Mouse (Mus musculus): ENCODE measurements around the gene Ifrd1. TPM values are rescaled to one million over a fixed set of nuclear protein-coding genes. Genes with fewer than 3 reads are reported as not detected.
"Not testable (repeated sequence)": the region's sequence is repeated elsewhere in the genome, so short reads cannot be mapped to it uniquely, and the experiment has no call there.

The Ifrd1 gene
- polyA plus RNA-seq (2012; rRNA removed) = 49.8 and 63.7 TPM in 2 replicates

DNA sequence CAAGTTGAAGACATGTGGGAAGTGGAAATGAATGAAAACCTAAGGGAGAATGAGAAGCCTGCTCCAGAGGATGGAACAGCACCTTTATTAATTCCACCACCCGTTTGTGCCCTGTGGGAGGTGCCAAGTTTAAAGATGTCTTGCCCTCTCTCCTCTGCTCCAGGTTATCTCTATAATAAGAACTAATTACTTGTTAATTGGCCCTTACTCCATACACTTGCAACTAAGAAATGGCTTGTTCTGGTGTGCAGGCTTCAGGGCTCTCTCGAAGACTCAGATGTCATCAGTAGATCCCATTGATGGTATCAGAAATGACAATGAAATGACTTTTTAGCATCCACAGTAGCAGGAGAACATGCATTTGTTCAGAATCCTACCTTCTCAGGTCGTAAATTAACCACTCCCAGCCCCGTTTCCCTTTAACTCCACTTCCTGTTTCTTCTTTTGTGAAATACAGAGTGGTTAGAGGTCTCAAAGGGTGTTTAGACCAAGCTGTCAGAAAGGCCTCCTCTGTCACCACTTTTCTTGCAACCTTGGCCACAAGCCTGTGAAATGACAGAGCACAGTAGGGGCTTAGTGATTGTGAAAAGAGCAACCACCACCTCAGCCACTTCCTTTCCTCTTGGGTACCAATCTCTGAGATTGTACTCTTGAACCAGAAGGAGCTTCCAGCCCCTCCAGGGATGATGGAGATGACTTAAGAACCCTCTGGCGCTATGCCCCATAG lies at the start of gene Ifrd1:
TSS of gene Ifrd1 (minus strand) at position 51 of the 727 bp plus-strand sequence.
- no peak for DNase-seq (ENCODE audit: low spot score)

DNA sequence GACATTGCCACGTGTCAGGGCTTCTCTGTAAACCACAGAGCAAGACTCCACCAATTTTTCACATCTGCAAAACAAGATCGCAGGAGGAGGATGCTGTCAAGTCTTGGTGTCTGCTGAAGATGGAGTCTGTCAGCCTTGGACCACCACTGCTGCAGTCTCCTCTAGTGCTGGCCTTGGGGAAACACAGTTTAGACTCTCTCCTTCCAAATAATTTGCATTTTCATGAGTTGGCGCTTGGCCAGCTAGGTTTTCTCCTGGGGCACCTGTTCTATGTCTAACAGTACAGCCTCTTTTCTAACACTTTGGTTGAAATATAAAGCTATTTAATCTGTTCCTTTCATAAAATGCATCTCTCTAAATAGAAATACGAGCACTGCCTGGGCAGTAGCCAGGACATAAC lies 38.2 kb upstream of the Ifrd1 start:
- DNase-seq (ENCODE audit: low spot score) = no peak

DNA sequence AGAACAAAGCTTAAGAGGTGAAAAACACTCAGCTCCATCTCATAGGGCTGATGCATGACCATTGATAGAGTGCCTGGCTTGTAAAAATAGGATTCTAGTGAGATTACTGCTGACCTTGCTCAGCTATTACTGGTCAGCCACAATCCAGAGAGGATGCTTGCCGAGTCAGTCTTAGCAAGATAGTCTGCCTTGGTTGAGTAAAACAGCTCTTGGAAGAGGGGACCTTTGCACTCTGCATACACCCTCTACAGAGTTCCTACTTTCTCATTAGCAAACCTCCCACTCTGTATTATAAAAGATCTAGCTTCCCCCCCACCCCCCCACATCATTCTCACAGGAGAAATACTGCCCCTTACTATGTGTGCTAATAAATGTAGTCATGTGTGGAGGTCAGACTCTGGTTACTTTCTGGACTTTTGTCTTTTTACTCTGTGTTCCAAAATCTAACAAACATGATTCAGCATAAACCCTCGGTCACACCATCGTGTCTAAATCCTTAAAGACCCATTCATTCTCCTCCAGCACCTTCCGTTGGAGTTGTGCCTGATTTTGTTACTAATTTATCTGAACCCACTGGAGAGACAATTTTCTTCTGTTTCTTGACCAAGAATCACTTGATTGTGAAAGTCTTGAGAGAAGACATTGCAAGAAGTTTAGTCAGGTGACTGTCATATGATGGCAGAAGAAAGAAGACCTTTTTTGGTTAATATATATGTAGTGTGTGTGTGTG lies 32.5 kb upstream of the Ifrd1 start:
- DNase-seq (ENCODE audit: low spot score) = no peak

- no peak for DNase-seq (ENCODE audit: low spot score)
Observed at GRCm38 (mm10) chr12:40277581-40277980, 29.3 kb upstream of the Ifrd1 start.

- DNase-seq (ENCODE audit: low spot score) = no peak
Observed at GRCm38 (mm10) chr12:40274931-40275330, 26.6 kb upstream of the Ifrd1 start.

DNA sequence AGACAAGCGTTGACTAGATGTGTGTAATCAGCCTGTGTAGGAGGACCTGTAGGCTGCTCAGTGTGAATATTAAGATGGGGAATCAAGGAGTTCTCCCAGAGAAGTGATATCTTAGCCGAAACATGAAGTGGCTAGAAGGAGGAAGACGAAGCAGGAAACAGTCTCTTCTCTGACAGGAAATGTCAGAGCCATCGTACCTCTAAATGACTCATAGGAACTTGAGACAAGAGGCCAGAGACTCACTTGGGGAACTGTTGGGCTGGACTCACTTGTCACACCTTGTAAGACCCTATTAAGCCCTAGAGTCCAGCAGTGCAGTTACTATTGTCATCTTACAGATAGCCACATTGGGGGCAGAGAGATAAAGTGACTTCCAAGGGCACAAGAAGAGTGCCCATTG lies 25.0 kb upstream of the Ifrd1 start:
- no peak for DNase-seq (ENCODE audit: low spot score)

- no peak for DNase-seq (ENCODE audit: low spot score)
Observed at GRCm38 (mm10) chr12:40272710-40273109, 24.4 kb upstream of the Ifrd1 start.

GRCm38 (mm10) chr12:40268313-40268712 lies 20.0 kb upstream of the Ifrd1 start:
- DNase-seq (ENCODE audit: low spot score) = no peak

- no peak for DNase-seq (ENCODE audit: low spot score)
Observed at GRCm38 (mm10) chr12:40263712-40264111, 15.4 kb upstream of the Ifrd1 start.

DNA sequence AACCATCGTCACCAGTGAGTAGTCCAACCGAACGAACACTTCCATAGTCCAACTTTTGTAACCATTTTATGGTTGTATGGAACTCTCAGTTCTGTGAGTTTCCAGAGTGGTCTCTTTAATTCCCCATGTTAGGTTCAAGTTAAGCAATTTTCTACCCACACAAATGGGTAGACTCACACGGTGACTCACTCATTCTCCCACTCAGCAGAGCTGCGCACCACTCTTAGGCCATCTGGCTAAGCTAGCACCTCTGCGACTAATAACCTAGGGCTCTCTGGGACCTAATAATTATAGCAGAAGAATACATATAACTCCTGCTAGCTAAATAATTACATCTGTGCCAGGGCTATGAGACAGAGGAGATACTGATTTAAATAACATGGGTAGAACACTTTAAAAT lies 14.7 kb upstream of the Ifrd1 start:
- no peak for DNase-seq (ENCODE audit: low spot score)

DNA sequence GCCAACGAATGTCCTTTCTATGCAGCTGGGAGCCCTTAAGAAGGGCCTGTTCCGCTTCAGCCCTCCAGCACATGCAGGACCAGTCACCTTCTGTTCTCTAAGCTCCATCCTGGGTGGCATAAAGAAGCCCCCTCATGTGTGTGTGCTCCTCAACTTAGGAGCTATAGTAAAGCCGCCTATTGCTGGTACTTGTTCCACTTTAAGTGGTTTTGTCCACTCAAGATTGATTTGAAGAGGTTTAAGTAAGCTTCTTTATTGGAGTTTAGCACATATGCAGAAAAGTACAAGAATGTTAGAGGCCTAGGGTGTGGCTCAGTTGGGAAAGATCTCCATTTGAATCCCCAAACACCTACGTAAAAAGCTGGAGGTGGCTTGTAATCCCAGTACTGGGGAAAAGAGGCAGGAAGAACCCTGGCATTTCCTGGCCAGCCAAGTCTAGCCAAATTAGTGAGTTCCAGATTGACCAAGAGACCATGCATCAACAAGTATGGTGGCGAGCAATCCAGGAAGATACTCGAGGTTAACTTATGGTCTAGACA lies 10.2 kb upstream of the Ifrd1 start:
- DNase-seq (ENCODE audit: low spot score) = no peak

DNA sequence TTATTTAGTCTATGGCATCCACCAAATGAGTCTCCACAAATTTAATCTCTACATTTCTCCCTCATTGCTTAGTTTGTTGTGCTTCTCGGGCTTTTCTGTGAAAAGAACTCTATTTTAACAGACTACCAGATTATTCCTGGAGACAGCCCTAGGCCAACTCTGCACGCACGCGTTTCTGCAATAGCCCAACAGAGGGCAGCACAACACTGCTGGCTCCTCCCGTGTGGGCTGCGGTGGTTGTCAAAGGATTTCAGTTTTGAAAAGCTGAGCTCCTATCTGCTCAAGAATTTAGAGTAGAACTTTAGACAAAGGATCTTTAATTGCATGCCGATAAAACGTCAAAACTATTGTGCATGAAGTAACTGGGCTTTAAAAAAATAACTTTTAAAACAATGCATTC lies 8.9 kb upstream of the Ifrd1 start:
- DNase-seq (ENCODE audit: low spot score) = peak; percentile 59

- no peak for DNase-seq (ENCODE audit: low spot score)
Observed at GRCm38 (mm10) chr12:40256543-40256942, 8.2 kb upstream of the Ifrd1 start.

GRCm38 (mm10) chr12:40256033-40256432 lies 7.7 kb upstream of the Ifrd1 start:
- DNase-seq (ENCODE audit: low spot score) = no peak

DNA sequence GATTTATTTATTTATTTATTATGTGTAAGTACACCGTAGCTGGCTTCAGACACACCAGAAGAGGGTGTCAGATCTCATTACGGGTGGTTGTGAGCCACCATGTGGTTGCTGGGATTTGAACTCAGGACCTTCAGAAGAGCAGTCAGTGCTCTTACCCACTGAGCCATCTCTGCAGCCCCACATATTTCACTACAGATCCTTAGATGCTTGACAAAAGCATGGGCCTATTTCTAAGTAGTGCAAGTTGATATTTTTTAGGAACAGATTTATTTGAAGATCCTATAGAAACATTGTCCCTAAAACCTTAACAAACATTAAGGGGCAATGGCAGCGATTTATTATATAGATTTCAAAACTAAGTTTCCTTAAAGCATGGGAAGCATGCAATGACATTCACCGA lies 7.0 kb upstream of the Ifrd1 start:
- DNase-seq (ENCODE audit: low spot score) = not testable (repeated sequence)

DNA sequence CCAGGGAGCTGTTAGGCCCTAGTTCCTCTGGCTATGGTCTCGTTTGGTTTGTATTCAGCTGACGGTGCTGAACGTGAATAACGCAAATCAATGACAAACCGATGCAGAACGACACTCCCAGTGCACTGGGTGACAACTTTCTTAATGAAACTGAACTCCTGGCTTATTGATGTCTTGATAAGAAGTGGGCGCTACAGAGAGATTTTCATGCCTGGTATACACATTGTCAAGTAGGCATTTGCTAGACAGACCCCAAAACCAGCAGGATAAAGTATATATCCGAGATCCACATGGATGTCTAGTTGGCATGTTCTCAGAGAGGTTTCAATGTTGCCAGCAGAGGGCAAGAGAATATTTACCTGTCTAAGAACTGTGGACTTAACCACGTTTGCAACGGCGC lies 6.4 kb upstream of the Ifrd1 start:
- DNase-seq (ENCODE audit: low spot score) = no peak

GRCm38 (mm10) chr12:40253241-40253640 lies 4.9 kb upstream of the Ifrd1 start:
- no peak for DNase-seq (ENCODE audit: low spot score)

DNA sequence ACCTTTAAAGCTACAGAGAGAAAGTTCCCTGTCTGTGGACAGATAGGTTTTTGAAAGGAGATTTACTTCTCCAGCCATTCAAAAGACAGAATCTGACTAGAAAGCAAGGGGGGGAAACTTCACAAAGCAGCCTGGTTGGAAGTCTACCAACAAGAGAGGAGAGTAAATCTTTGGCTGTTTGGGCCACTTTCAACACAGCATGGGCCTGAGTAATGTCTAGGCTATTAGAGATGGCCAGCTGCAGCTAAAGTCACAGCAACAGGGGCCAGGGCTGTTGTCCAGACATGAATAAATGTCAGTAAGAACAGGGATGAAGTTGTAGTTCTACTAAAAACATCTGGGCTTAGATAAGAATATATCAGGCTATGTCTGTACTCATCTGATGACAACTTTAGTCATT lies 2.0 kb upstream of the Ifrd1 start:
- DNase-seq (ENCODE audit: low spot score) = no peak

DNA sequence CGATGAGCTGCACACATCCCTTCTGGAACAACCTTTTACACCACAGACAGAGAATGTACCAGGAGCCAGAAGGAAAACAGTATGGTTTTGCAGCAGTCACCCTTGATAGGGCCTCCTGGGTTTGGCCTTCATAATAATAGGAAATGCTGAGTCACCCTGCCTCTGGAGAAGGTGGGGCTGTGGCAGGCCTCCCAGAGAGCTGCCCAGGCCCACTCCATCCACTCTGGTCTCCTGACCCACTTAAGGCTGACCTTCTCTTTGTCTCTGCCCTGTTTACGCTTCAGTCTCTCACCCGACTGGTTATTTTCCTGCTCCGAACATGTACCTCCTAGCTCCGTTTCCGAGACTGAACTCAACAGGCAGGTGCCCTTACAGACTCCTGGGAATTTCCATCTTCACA lies 328 bp downstream of the Ifrd1 start:
- DNase-seq (ENCODE audit: low spot score) = no peak

DNA sequence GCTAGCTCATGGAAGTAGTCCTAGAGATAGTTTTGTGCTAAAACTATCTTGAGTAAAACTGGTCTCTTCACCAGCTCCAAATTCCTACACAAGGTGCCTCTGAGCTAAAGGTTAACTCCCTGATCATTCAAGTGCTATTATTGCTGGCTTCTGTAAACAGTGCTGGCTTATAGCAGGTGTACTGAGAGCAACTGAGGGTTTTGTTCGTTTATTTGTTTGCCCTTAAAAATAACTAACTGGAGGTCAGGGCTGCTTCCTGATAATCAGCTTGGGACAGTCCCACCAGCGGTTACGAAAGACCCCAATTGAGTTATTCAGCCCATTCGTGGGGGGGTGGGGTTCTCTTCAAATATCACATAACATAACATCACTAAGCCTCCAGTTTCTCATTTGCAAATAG lies 920 bp downstream of the Ifrd1 start:
- no peak for DNase-seq (ENCODE audit: low spot score)

GRCm38 (mm10) chr12:40245434-40245970 lies 2.8 kb downstream of the Ifrd1 start:
- DNase-seq (ENCODE audit: low spot score) = no peak

DNA sequence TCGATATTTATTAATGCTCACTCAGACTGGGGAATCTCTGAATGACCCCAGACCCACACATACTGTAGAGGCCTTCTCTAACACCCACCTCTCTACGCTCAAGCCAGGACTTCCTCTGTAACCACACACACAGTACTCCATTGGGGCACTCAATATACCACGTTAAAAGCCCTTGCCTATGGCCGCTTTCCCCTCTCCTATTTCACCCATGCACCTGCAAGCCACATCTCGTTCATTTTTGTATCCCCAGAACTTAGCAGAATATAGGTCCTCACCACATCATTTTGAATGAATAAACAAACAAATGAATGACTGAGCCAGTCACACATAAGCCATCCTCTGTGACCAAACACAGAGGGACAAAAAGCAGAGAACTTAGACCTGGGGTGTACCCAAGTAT lies 3.4 kb downstream of the Ifrd1 start:
- DNase-seq (ENCODE audit: low spot score) = no peak

DNA sequence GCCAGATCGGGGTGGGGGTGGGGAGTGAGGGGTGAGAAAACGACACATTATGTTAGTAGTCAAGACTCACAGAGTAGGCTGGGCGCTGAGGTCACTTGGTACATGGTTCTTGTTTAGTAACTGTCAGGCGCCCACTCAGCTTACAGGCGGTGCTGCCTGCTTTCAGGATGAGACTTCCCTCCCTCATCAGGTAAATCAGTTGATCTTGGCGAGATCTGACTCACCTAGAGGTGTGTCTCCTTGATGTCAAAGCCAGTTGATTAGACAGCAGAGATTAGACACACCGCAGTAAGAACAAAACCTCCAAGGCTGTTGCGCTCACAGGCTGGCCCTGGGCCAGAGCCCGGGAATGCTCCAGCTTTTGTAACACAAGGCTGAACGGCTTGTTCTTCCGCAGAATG lies 4.5 kb downstream of the Ifrd1 start:
- DNase-seq (ENCODE audit: low spot score) = peak; percentile 34

All from urinary bladder, adult 2 months (tissue).